Mouse (Mus musculus) layer of hippocampus, postnatal 36 days (tissue): ENCODE results near the gene Oscar. TPM values are rescaled to one million over a fixed set of nuclear protein-coding genes. Genes with fewer than 3 reads are reported as not detected.

Source experiments
- DNase-seq, 2 experiments: peaks; one replicate each; pipeline ENCODE4 v3.0.0; 2022
- total RNA-seq, 2 experiments: library from RNA; stranded (reverse); gene quantifications; 2 replicates each; pipeline ENCODE4 v1.2.3; 2021

The Oscar gene
- total RNA-seq: 1 to 10 TPM in 1 of 2 experiments, under 1 TPM in 1; 0.80 to 1.4 TPM

- no peak for DNase-seq
Observed at GRCm38 (mm10) chr7:3616057-3616388, at the start of gene Oscar. Oscar (minus strand) TSS chr7:3616157.

- DNase-seq: peak; percentile 96 to 97
Observed at GRCm38 (mm10) chr7:3665215-3666114, 49.5 kb upstream of the Oscar start, which contains the start of gene Leng1. Leng1 (minus strand) TSS chr7:3665840.

- DNase-seq: no peak
Observed at GRCm38 (mm10) chr7:3664524-3665214, 48.7 kb upstream of the Oscar start.

- DNase-seq: no peak
Observed at GRCm38 (mm10) chr7:3658578-3658977, 42.6 kb upstream of the Oscar start.

GRCm38 (mm10) chr7:3656966-3657365 is 41.0 kb upstream of the Oscar start:
- no peak for DNase-seq

GRCm38 (mm10) chr7:3646641-3647040 is 30.7 kb upstream of the Oscar start:
- DNase-seq: no peak

- DNase-seq: no peak
Observed at GRCm38 (mm10) chr7:3646188-3646587, 30.2 kb upstream of the Oscar start.

- DNase-seq: peak in 1 of 2 experiments; percentile 54
Observed at GRCm38 (mm10) chr7:3645488-3646025, 29.6 kb upstream of the Oscar start.

- DNase-seq: peak; percentile 98 to 99
Observed at GRCm38 (mm10) chr7:3644672-3645487, 28.9 kb upstream of the Oscar start, which contains the start of gene Cnot3. Cnot3 (plus strand) TSS chr7:3645268.

- DNase-seq: no peak
Observed at GRCm38 (mm10) chr7:3644348-3644671, 28.4 kb upstream of the Oscar start.

- no peak for DNase-seq
Observed at GRCm38 (mm10) chr7:3643843-3644242, 27.9 kb upstream of the Oscar start.

- no peak for DNase-seq
Observed at GRCm38 (mm10) chr7:3643412-3643811, 27.5 kb upstream of the Oscar start.

- no peak for DNase-seq
Observed at GRCm38 (mm10) chr7:3630478-3630815, 14.5 kb upstream of the Oscar start.

GRCm38 (mm10) chr7:3629543-3630477 is 13.9 kb upstream of the Oscar start, which contains the start of the genes Tfpt and Prpf31:
Tfpt (minus strand) TSS chr7:3629929.
Prpf31 (plus strand) TSS chr7:3629985.
- peak; percentile 95 for DNase-seq

- no peak for DNase-seq
Observed at GRCm38 (mm10) chr7:3629030-3629429, 13.1 kb upstream of the Oscar start.

GRCm38 (mm10) chr7:3617242-3617995 is 1.5 kb upstream of the Oscar start, which contains the start of gene Ndufa3:
Ndufa3 (plus strand) TSS chr7:3617373.
- DNase-seq: peak; percentile 85 to 88

GRCm38 (mm10) chr7:3616389-3617241 is 658 bp upstream of the Oscar start:
- no peak for DNase-seq

GRCm38 (mm10) chr7:3614021-3614420 is 1.9 kb downstream of the Oscar start:
- DNase-seq: no peak

- DNase-seq: no peak
Observed at GRCm38 (mm10) chr7:3611006-3611405, 5.0 kb downstream of the Oscar start.
